Mouse (Mus musculus): ENCODE results near the gene LTO1.

GRCm38 (mm10) chr7:144907793-144908192 is 7.1 kb upstream of the LTO1 start:
- TF ChIP-seq CTCF (IDR thresholded peaks at IDR 0.05) (peak; percentile 50), EP300 (IDR thresholded peaks at IDR 0.05) (no peak)
